Comparison of ENCODE assay signal across 8 mouse cellular contexts in the genomic region with DNA sequence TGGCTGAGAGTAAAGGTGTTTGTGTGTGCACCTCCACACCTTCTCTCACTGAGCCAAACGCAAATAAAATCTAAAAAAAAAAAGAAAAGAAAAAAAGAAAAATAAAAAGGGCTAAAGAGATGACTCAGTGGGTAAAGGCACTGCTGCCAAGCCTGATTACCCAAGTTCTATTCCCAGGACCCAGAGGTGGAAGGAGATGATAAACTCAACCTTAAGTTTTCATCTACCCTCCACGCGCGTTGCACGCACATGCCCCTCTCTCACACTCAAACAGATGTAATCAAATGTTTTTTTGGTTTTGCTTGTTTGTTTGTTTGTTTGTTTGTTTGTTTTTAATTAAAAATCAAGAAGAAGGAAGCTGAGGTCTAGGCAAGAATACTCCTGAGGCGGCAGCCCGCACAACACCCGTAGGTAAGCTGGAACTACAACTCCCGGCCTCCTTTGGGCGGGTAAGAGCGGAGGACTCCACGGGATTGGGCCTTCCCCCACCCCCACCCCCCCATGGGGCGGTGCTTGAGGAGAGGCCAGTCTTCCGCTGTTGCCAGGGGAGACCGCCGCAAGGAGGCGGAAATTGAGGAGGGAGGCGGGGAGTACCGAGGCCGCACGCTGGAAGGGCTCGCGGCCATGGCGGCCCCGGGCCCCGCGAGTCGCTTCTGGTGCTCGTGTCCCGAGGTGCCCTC. TPM values are rescaled to one million over a fixed set of nuclear protein-coding genes. Genes with fewer than 3 reads are reported as not detected.
A peak's percentile ranks its signal among the peaks of the same experiment; 100 is the strongest.
DNase-seq lines count a peak whose midpoint lies in the region; ATAC-seq and TF ChIP-seq lines count a peak whose summit lies in the region.

A gene (plus strand): TSS at position 502 of the 680 bp plus-strand sequence.

- peak; percentile 99 for ATAC-seq in forebrain, postnatal 0 days
- peak; percentile 99 for ATAC-seq in lung, embryonic 15.5 days (ENCODE audit: borderline replicate concordance, extremely low read depth, low FRiP score, low TSS enrichment)

- no peak; a peak in 1 of 6 replicates for TF ChIP-seq CTCF in MEL (IDR thresholded peaks at IDR 0.05 in 2 of 3, conservative IDR thresholded peaks at IDR 0.05 in 1 of 3; ENCODE audit: control insufficient read depth in 1 of 3, insufficient read depth in 1 of 3, low read depth in 2 of 3, low read length in 3 of 3, poor library complexity in 1 of 3, severe bottlenecking in 1 of 3)
- peak; percentile 44; the same call in 1 of the 2 replicates for TF ChIP-seq CTCF in cerebellum, adult 2 months (IDR thresholded peaks at IDR 0.05; ENCODE audit: borderline replicate concordance, insufficient read depth, low read depth, low read length)
- peak; percentile 82 for TF ChIP-seq CTCF in forebrain, postnatal 0 days (IDR thresholded peaks at IDR 0.05; ENCODE audit: low read depth)

- peaks cover 6% of the 10 kb centered on the region for H3K79me2 ChIP-seq in MEL (ENCODE audit: control insufficient read depth, insufficient read depth, low read length, poor library complexity)

- TF ChIP-seq EP300 in MEL (IDR thresholded peaks at IDR 0.05; ENCODE audit: low read depth in 1 of 2, low read length in 2 of 2), result peak in 1 of 2 experiments; percentile 23; a peak in 1 of 4 replicates

- H3K9me3 ChIP-seq in MEL (replicated peaks; ENCODE audit: insufficient read depth, low read length), result no peaks in the 10 kb centered on the region
- H3K9me3 ChIP-seq in forebrain, postnatal 0 days (ENCODE audit: low read length), result no peaks in the 10 kb centered on the region
- no peaks in the 10 kb centered on the region for H3K9me3 ChIP-seq in lung, embryonic 15.5 days

- no peak for TF ChIP-seq RAD21 in MEL (IDR thresholded peaks at IDR 0.05; ENCODE audit: low read depth, low read length)

- H3K27ac ChIP-seq in MEL (ENCODE audit: control insufficient read depth, low read depth, low read length), result peak within 1 kb of the TSS; percentile 49
- H3K27ac ChIP-seq in cerebellum, adult 2 months (ENCODE audit: insufficient read depth, low read length), result peak within 1 kb of the TSS; percentile 67
- peak within 1 kb of the TSS; percentile 93 for H3K27ac ChIP-seq in forebrain, postnatal 0 days (ENCODE audit: low read depth, low read length)
- H3K27ac ChIP-seq in lung, embryonic 15.5 days, result peak within 1 kb of the TSS; percentile 87

- H3K9ac ChIP-seq in MEL (ENCODE audit: control insufficient read depth, low read depth, low read length, poor library complexity, severe bottlenecking), result peak within 1 kb of the TSS; percentile 80
- H3K9ac ChIP-seq in forebrain, postnatal 0 days, result peak within 1 kb of the TSS; percentile 91
- peak within 1 kb of the TSS; percentile 70 for H3K9ac ChIP-seq in lung, embryonic 15.5 days

- peak within 1 kb of the TSS; percentile 85 to 95 for H3K4me3 ChIP-seq in MEL (ENCODE audit: control insufficient read depth in 1 of 2, insufficient read depth in 1 of 2, low read depth in 2 of 2, low read length in 2 of 2)
- peak within 1 kb of the TSS; percentile 85 for H3K4me3 ChIP-seq in cerebellum, adult 2 months (replicated peaks; ENCODE audit: insufficient read depth, low read depth, low read length)
- H3K4me3 ChIP-seq in forebrain, postnatal 0 days (ENCODE audit: low read depth, low read length), result peak within 1 kb of the TSS; percentile 82
- peak within 1 kb of the TSS; percentile 86 for H3K4me3 ChIP-seq in lung, embryonic 15.5 days

- peak in 1 of 2 experiments; percentile 95 for TF ChIP-seq POLR2A in MEL (IDR thresholded peaks at IDR 0.05; ENCODE audit: control insufficient read depth in 1 of 2, insufficient read depth in 1 of 2, low read depth in 1 of 2, low read length in 2 of 2, poor library complexity in 1 of 2)
- peak; percentile 80 for TF ChIP-seq POLR2A in cerebellum, adult 2 months (IDR thresholded peaks at IDR 0.05; ENCODE audit: borderline replicate concordance, insufficient read depth, low read length)

- H3K4me2 ChIP-seq in forebrain, postnatal 0 days (ENCODE audit: low read depth), result peak within 1 kb of the TSS; percentile 65
- H3K4me2 ChIP-seq in lung, embryonic 15.5 days, result peak within 1 kb of the TSS; percentile 80

- peak; percentile 99 for DNase-seq in MEL (ENCODE audit: low read depth, low spot score)
- peak; percentile 96 to 98 for DNase-seq in cerebellum, adult 2 months
- DNase-seq in forebrain, postnatal 0 days, result peak; percentile 97
- DNase-seq in heart, postnatal 4 days, result peak; percentile 98
- peak; percentile 92 to 94 for DNase-seq in layer of hippocampus, adult 8-10 months (ENCODE audit: low spot score in 2 of 2)
- DNase-seq in ovary, adult 18-20 months (ENCODE audit: low spot score), result peak; percentile 96
- peak; percentile 98 for DNase-seq in thymus, postnatal 0 days (ENCODE audit: low spot score)

- 15% methylated on average over 24 of the region's 30 CpGs for WGBS in cerebellum, adult 2 months
- WGBS in forebrain, postnatal 0 days, result 13% methylated on average over 30 of the region's 30 CpGs
- 15% methylated on average over 25 of the region's 30 CpGs for WGBS in lung, embryonic 15.5 days

- no peaks in the 10 kb centered on the region for H3K27me3 ChIP-seq in MEL (ENCODE audit: control insufficient read depth in 1 of 2, insufficient read depth in 2 of 2, low read length in 2 of 2)
- H3K27me3 ChIP-seq in cerebellum, adult 2 months (ENCODE audit: control insufficient read depth, insufficient read depth, low read length), result no peaks in the 10 kb centered on the region
- H3K27me3 ChIP-seq in forebrain, postnatal 0 days (ENCODE audit: insufficient read depth, low read length), result no peaks in the 10 kb centered on the region
- no peaks in the 10 kb centered on the region for H3K27me3 ChIP-seq in lung, embryonic 15.5 days

- H3K4me1 ChIP-seq in MEL (ENCODE audit: control insufficient read depth in 1 of 2, insufficient read depth in 2 of 2, low read length in 2 of 2), result peaks cover 0 to 14% of the 10 kb centered on the region in 2 experiments
- H3K4me1 ChIP-seq in cerebellum, adult 2 months (ENCODE audit: control insufficient read depth, insufficient read depth, low read length), result no peaks in the 10 kb centered on the region
- H3K4me1 ChIP-seq in forebrain, postnatal 0 days (ENCODE audit: insufficient read depth), result peaks cover 6% of the 10 kb centered on the region
- peaks cover 13% of the 10 kb centered on the region for H3K4me1 ChIP-seq in lung, embryonic 15.5 days

- H3K36me3 ChIP-seq in MEL (ENCODE audit: control insufficient read depth in 1 of 2, insufficient read depth in 2 of 2, low read length in 2 of 2), result peaks cover 0 to 10% of the 10 kb centered on the region in 2 experiments; a peak in 2 of 4 replicates
- peaks cover 14% of the 10 kb centered on the region for H3K36me3 ChIP-seq in forebrain, postnatal 0 days (ENCODE audit: insufficient read depth)
- peaks cover 11% of the 10 kb centered on the region; the same call in 1 of the 2 replicates for H3K36me3 ChIP-seq in lung, embryonic 15.5 days

TF ChIP-seq in MEL, 35 proteins besides CTCF, POLR2A, EP300 and RAD21 (continues in another document):
- no peak for TF ChIP-seq POLR2AphosphoS5 (IDR thresholded peaks at IDR 0.05; ENCODE audit: borderline replicate concordance, low read depth, low read length)
- no peak for TF ChIP-seq RCOR1 (IDR thresholded peaks at IDR 0.05; ENCODE audit: low read depth, low read length)
- no peak for TF ChIP-seq JUND (IDR thresholded peaks at IDR 0.05; ENCODE audit: low read depth, low read length)
- TF ChIP-seq TAL1 (IDR thresholded peaks at IDR 0.05; ENCODE audit: low read length), result no peak
- TF ChIP-seq CHD2 (IDR thresholded peaks at IDR 0.05; ENCODE audit: low read length), result peak; percentile 69
- no peak for TF ChIP-seq BHLHE40 (IDR thresholded peaks at IDR 0.05; ENCODE audit: borderline replicate concordance, low read depth, low read length)
- TF ChIP-seq KAT2A (conservative IDR thresholded peaks at IDR 0.05; ENCODE audit: low read depth, low read length), result peak; percentile 85; the same call in 1 of the 2 replicates
- TF ChIP-seq ZNF384 (IDR thresholded peaks at IDR 0.05; ENCODE audit: low read depth, low read length), result 0 out of 2 replicates have a peak, but pooled peaks have one; percentile 16
- no peak for TF ChIP-seq NRF1 (IDR thresholded peaks at IDR 0.05; ENCODE audit: insufficient read depth, low read depth, low read length, poor library complexity, severe bottlenecking)
- TF ChIP-seq GATA1 (IDR thresholded peaks at IDR 0.05; ENCODE audit: low read depth, low read length), result no peak
- peak; percentile 90 for TF ChIP-seq SIN3A (IDR thresholded peaks at IDR 0.05; ENCODE audit: low read length)
- peak; percentile 91 for TF ChIP-seq MXI1 (IDR thresholded peaks at IDR 0.05; ENCODE audit: low read depth, low read length)
- TF ChIP-seq MAX (IDR thresholded peaks at IDR 0.05; ENCODE audit: low read length), result peak; percentile 47; the same call in 1 of the 2 replicates
- TF ChIP-seq ELF1 (IDR thresholded peaks at IDR 0.05; ENCODE audit: low read depth, low read length), result peak; percentile 90
- TF ChIP-seq ZC3H11A (IDR thresholded peaks at IDR 0.05; ENCODE audit: low read depth, low read length), result no peak
- TF ChIP-seq CHD1 (IDR thresholded peaks at IDR 0.05; ENCODE audit: low read depth, low read length), result no peak
- no peak for TF ChIP-seq E2F4 (IDR thresholded peaks at IDR 0.05; ENCODE audit: borderline replicate concordance, low read depth, low read length)
- TF ChIP-seq SMC3 (IDR thresholded peaks at IDR 0.05; ENCODE audit: low read depth, low read length), result no peak
- TF ChIP-seq NELFE (IDR thresholded peaks at IDR 0.05; ENCODE audit: low read depth, low read length), result peak; percentile 95
- no peak for TF ChIP-seq UBTF (IDR thresholded peaks at IDR 0.05; ENCODE audit: borderline replicate concordance, insufficient read depth, low read depth, low read length)
- TF ChIP-seq POLR2AphosphoS2 (IDR thresholded peaks at IDR 0.05; ENCODE audit: low read length), result peak; percentile 86; the same call in 1 of the 2 replicates
- no peak for TF ChIP-seq ZKSCAN1 (IDR thresholded peaks at IDR 0.05; ENCODE audit: low read depth, low read length)
- no peak for TF ChIP-seq MAFK (IDR thresholded peaks at IDR 0.05; ENCODE audit: borderline replicate concordance, low read depth, low read length)

RNA-seq across cellular contexts. Expression of the gene that starts here (rescaled TPM):
- total RNA-seq in MEL (2012; rRNA removed), result 4.2 and 4.9 TPM in 2 replicates
- polyA plus RNA-seq in MEL (2012; ENCODE audit: insufficient read depth in 1 of 2, insufficient read length in 2 of 2, low read depth in 1 of 2, low replicate concordance in 2 of 2, missing spikeins in 1 of 2), result 10 to 100 TPM in 1 of 2 experiments, not detected in 1; 29.1 TPM
- 58.1 and 62.4 TPM in 2 replicates for polyA plus RNA-seq in cerebellum, adult 2 months (2012; rRNA removed)
- total RNA-seq in forebrain, postnatal 0 days (2014; rRNA removed), result 16.5 and 19.0 TPM in 2 replicates
- 97.4 and 120 TPM in 2 replicates for polyA plus RNA-seq in forebrain, postnatal 0 days (2015; fragmentation: Nextera tagmentation; extraction: Ambion mirVana)
- 10 to 100 TPM; 20.6 to 22.7 TPM for total RNA-seq in heart, postnatal 4 days (2021)
- 10 to 100 TPM; 80.8 to 90.5 (median 88.2) TPM for total RNA-seq in layer of hippocampus, adult 8-10 months (2022)
- polyA plus RNA-seq in lung, embryonic 15.5 days (2015; fragmentation: Nextera tagmentation; extraction: Ambion mirVana), result 33.8 and 42.7 TPM in 2 replicates
- 25.5 and 27.3 TPM in 2 replicates for polyA plus RNA-seq in thymus, postnatal 0 days (2015; fragmentation: Nextera tagmentation; extraction: Ambion mirVana)

Comparison
In these comparisons a context has a peak if more than half of its experiments do, and no peak if none do; other contexts are left out.
1. Peak in every context shown above with its lines: DNase-seq, ATAC-seq, H3K4me3 ChIP-seq and H3K27ac ChIP-seq.
2. CTCF ChIP-seq: peak in cerebellum, adult 2 months (single experiment) and forebrain, postnatal 0 days (single experiment); none in MEL (0 of 3).